Mouse (Mus musculus) hindbrain, embryonic 14.5 days (tissue): ENCODE measurements around the gene Alpl. TPM values are rescaled to one million over a fixed set of nuclear protein-coding genes. Genes with fewer than 3 reads are reported as not detected.

Source experiments
- ATAC-seq: fragments of 200-750 bp; cut with Nextera tagmentation; 2 replicates; pipeline ENCODE4 v1.8.0; 2017; ENCODE audit warnings: moderate number of reproducible peaks, mild to moderate bottlenecking, moderate TSS enrichment, moderate library complexity; ENCODE audit not compliant: low FRiP score
- DNase-seq: peaks from one replicate; pipeline ENCODE4 v3.0.0-alpha.2; 2015; ENCODE audit warnings: low spot score
- H3K27ac ChIP-seq: fragments of 300-500 bp; sonication (generic); 2 replicates; pipeline ENCODE4 v1.5.1; 2014; ENCODE audit warnings: mild to moderate bottlenecking, moderate library complexity
- H3K27me3 ChIP-seq: fragments of 300-500 bp; sonication (generic); 2 replicates; pipeline ENCODE4 v1.6.1; 2014; ENCODE audit warnings: mild to moderate bottlenecking, low read length, mixed read lengths; ENCODE audit not compliant: control insufficient read depth, insufficient read depth
- H3K36me3 ChIP-seq: fragments of 300-500 bp; sonication (generic); replicated peaks from 2 replicates; pipeline ENCODE4 v1.6.1; 2014; ENCODE audit not compliant: control insufficient read depth, insufficient read depth
- H3K4me1 ChIP-seq: fragments of 300-500 bp; sonication (generic); replicated peaks from 2 replicates; pipeline ENCODE4 v1.6.1; 2014; ENCODE audit warnings: antibody characterized with exemption, low read length, mixed read lengths; ENCODE audit not compliant: control insufficient read depth, insufficient read depth
- H3K4me2 ChIP-seq: fragments of 300-500 bp; sonication (generic); replicated peaks from 2 replicates; pipeline ENCODE4 v1.6.1; 2014; ENCODE audit warnings: mild to moderate bottlenecking, moderate library complexity
- H3K4me3 ChIP-seq: fragments of 300-500 bp; sonication (generic); replicated peaks from 2 replicates; pipeline ENCODE4 v1.5.1; 2014; ENCODE audit warnings: mild to moderate bottlenecking, low read length
- H3K9ac ChIP-seq: fragments of 300-500 bp; sonication (generic); 2 replicates; pipeline ENCODE4 v1.6.1; 2014
- H3K9me3 ChIP-seq: fragments of 300-500 bp; sonication (generic); 2 replicates; pipeline ENCODE4 v1.6.1; 2016; ENCODE audit warnings: low read length; ENCODE audit not compliant: control insufficient read depth
- whole genome bisulfite sequencing: fragments of 180-500 bp; shearing (Covaris S2); extraction: QIAGEN DNeasy Blood & Tissue Kit; methylation state at CpG from one replicate; pipeline ENCODE4 v1.1.7; 2014; 5-methylcytosine and 5-hydroxymethylcytosine counted together
- polyA plus RNA-seq: library from polyadenylated mRNA; unstranded; fragments of >200 nt; fragmentation: Nextera tagmentation; extraction: Ambion mirVana; gene quantifications from 2 replicates; pipeline ENCODE4 v1.2.1, GENCODE M21; 2014

The Alpl gene
- polyA plus RNA-seq, 1 experiment from 2014 or later: 8.3 TPM

DNA sequence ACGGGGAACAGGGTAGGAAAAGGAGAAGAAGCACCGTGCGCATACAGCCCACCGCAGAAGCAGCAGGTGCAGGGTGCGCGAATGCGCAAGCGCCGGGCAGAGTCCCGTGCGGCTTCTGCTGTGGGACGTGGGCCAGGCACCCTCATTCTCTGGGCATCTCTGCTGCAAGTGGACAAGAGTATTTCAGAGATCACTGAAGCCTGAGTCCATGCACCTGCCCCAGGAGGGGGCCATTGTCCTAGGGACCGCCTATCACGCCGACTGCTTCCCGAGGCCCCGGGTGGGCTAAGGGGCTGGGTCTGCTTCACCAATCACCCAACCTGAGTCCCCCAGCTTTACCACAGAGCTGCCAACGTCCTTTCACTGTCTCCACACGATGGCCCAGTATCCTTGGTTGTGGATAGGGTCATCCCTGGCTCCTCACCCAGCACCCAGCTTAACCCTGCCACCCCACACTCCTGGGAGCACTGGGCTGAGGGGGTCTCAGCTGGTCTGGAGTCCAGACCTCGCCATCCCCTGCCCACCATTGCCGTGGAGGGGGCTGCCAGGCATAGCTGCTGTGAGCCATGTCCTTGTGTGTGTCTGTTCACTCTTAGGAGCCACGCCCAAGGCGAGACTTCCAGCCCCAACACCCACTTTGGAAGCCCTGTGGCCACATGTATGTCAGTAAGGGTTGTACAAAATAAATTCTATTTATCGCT is 66.9 kb downstream of the Alpl start:
- Histone ChIP-seq H3K27ac (no peak overlapping the region), H3K9me3 (no peaks in the 10 kb centered on the region), H3K4me1 (peaks cover 25% of the 10 kb centered on the region), H3K27me3 (no peaks in the 10 kb centered on the region), H3K9ac (peak overlapping the region; percentile 32), H3K4me3 (peak overlapping the region; percentile 22), H3K36me3 (no peaks in the 10 kb centered on the region), H3K4me2 (peak overlapping the region; percentile 52)
- ATAC-seq (peak; percentile 9; the same call in 1 of the 2 replicates), DNase-seq (no peak)
- WGBS: 17% methylated on average over 24 of the region's 24 CpGs

- ATAC-seq (peak; percentile 19; the same call in 1 of the 2 replicates), DNase-seq (no peak)
- Histone ChIP-seq H3K9ac (peak overlapping the region; percentile 32), H3K36me3 (no peaks in the 10 kb centered on the region), H3K27ac (no peak overlapping the region), H3K4me1 (peaks cover 25% of the 10 kb centered on the region), H3K4me3 (peak overlapping the region; percentile 22), H3K4me2 (peak overlapping the region; percentile 52), H3K9me3 (no peaks in the 10 kb centered on the region), H3K27me3 (no peaks in the 10 kb centered on the region)
- 8% methylated on average over 16 of the region's 17 CpGs for whole genome bisulfite sequencing
Measured at GRCm38 (mm10) chr4:137728399-137729154, 67.6 kb downstream of the Alpl start.

GRCm38 (mm10) chr4:137727506-137728187 is 68.5 kb downstream of the Alpl start:
- peak; percentile 57 for DNase-seq
- 3% methylated on average over 15 of the region's 18 CpGs for WGBS
- Histone ChIP-seq H3K27ac (no peak overlapping the region), H3K9ac (0 out of 2 replicates have a peak overlapping the region, but pooled peaks have one; percentile 19), H3K27me3 (no peaks in the 10 kb centered on the region), H3K9me3 (no peaks in the 10 kb centered on the region), H3K4me3 (no peak overlapping the region), H3K4me1 (peaks cover 25% of the 10 kb centered on the region), H3K4me2 (peak overlapping the region; percentile 52; the same call in 1 of the 2 replicates), H3K36me3 (no peaks in the 10 kb centered on the region)
- ATAC-seq: peak; percentile 28; the same call in 1 of the 2 replicates

DNA sequence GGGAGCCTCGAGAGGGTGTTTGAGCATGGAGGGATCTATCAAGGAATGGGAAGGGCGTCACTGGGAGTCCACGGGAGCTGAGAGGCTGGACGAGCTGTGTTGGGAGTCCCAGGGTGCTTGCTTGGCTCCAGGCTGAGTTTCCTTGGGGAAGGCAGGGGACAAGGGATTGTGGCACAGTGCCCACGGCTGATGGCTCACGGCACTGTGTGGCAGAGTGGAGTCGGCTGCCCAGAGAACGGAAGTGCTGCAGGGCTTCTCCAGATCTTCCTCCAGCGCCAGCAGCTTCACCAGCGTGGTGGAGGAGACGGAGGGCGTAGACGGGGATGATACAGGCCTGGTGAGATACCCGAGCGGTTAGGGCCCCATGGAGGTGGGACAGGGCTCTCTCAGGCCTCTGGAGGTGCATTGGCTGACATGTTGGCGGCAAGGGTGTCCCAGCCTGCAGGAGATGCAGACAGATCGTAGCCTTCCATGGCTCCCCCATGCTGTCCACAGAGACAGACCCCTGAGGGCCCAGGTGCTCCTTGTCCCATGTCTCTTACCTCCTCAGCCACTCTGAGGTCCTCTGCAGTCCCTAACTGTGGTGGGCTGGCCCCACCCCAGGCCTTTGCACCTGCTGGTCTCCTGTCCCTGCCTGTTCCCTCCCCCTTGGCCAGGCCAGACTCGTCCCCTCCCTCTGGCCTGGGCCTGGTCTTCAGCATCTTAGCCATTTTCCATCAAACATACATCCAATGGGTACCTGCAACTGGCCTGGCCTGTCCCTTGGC is 69.3 kb downstream of the Alpl start:
- 69% methylated on average over 18 of the region's 18 CpGs for WGBS
- 0 out of 2 replicates have a peak overlapping the region, but pooled peaks have one; percentile 12 for H3K9ac ChIP-seq
- H3K36me3 ChIP-seq: 0 out of 2 replicates have a peak, but pooled peaks cover 5% of the 10 kb centered on the region

GRCm38 (mm10) chr4:137725541-137726145 is 70.5 kb downstream of the Alpl start:
- Histone ChIP-seq H3K4me1 (peaks cover 25% of the 10 kb centered on the region), H3K4me3 (no peak overlapping the region), H3K4me2 (no peak overlapping the region), H3K36me3 (0 out of 2 replicates have a peak, but pooled peaks cover 9% of the 10 kb centered on the region), H3K9me3 (no peaks in the 10 kb centered on the region), H3K9ac (no peak overlapping the region), H3K27ac (no peak overlapping the region), H3K27me3 (no peaks in the 10 kb centered on the region)
- WGBS: 79% methylated on average over 13 of the region's 13 CpGs
- DNase-seq (no peak), ATAC-seq (no peak)

More for the DNA sequence above, 69.3 kb downstream of the Alpl start:
- Histone ChIP-seq H3K27ac (no peak overlapping the region), H3K9me3 (no peaks in the 10 kb centered on the region), H3K4me1 (peaks cover 25% of the 10 kb centered on the region), H3K27me3 (no peaks in the 10 kb centered on the region), H3K4me2 (peak overlapping the region; percentile 52; the same call in 1 of the 2 replicates), H3K4me3 (no peak overlapping the region)
- no peak for DNase-seq
- no peak for ATAC-seq

DNA sequence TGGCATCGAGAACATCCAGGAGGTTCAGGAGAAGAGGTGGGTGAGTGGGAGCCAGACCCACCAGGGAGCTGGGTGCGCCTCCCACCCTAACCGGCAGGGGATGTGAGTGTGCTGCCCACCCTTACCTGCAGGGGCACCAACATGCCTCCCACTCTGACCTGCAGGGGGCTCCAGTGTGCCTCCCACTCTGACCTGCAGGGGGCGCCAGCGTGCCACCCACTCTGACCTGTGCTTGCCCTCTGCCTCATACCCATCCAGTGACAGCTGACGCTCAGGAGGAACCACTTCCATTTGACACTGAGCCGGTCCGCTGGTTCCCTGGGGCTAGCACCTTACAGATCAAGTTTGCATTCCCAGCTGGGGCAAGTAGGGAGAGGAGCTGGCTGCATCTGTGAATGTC is 71.4 kb downstream of the Alpl start:
- H3K4me1 ChIP-seq: peaks cover 25% of the 10 kb centered on the region
- no peak overlapping the region for H3K4me3 ChIP-seq
- H3K9me3 ChIP-seq: no peaks in the 10 kb centered on the region
- H3K4me2 ChIP-seq: no peak overlapping the region
- H3K27me3 ChIP-seq: no peaks in the 10 kb centered on the region
- 0 out of 2 replicates have a peak, but pooled peaks cover 9% of the 10 kb centered on the region for H3K36me3 ChIP-seq
- DNase-seq: no peak
- no peak overlapping the region for H3K9ac ChIP-seq
- 37% methylated on average over 8 of the region's 8 CpGs for WGBS
- H3K27ac ChIP-seq: no peak overlapping the region
- no peak for ATAC-seq

- 0 out of 2 replicates have a peak, but pooled peaks cover 9% of the 10 kb centered on the region for H3K36me3 ChIP-seq
- H3K27me3 ChIP-seq: no peaks in the 10 kb centered on the region
- ATAC-seq: no peak
- H3K4me1 ChIP-seq: peaks cover 27% of the 10 kb centered on the region
- H3K4me2 ChIP-seq: no peak overlapping the region
- H3K9ac ChIP-seq: no peak overlapping the region
- no peak overlapping the region for H3K27ac ChIP-seq
- DNase-seq: no peak
- H3K9me3 ChIP-seq: no peaks in the 10 kb centered on the region
- no peak overlapping the region for H3K4me3 ChIP-seq
- WGBS: 42% methylated on average over 11 of the region's 11 CpGs
Measured at GRCm38 (mm10) chr4:137724212-137724611, 72.0 kb downstream of the Alpl start.

DNA sequence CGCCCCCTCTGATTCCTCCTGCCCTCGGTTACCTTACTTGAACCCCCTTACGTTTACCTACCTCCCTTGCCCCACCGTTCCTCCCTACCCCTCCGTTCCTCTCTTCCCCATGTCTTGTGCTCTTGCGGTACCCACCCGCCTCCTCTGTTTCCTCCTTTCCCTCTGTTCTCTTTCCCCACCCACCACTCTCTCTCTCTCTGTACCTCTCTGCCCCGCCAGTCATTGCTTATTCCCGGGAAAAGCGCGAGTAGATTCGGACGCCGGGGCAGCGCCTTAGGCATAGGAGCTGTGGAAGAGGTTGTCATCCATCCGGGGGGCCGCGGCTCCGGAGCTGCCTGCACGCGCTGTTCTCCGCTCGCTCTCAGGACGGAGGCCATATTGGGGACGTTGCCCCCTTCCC is 72.7 kb downstream of the Alpl start:
- peak overlapping the region; percentile 26; the same call in 1 of the 2 replicates for H3K9ac ChIP-seq
- H3K4me1 ChIP-seq: peaks cover 27% of the 10 kb centered on the region
- no peaks in the 10 kb centered on the region for H3K27me3 ChIP-seq
- peak overlapping the region; percentile 16; the same call in 1 of the 2 replicates for H3K4me2 ChIP-seq
- ATAC-seq: no peak
- H3K27ac ChIP-seq: no peak overlapping the region
- H3K4me3 ChIP-seq: no peak overlapping the region
- 50% methylated on average over 25 of the region's 25 CpGs for WGBS
- DNase-seq: no peak
- no peaks in the 10 kb centered on the region for H3K9me3 ChIP-seq
- 0 out of 2 replicates have a peak, but pooled peaks cover 9% of the 10 kb centered on the region for H3K36me3 ChIP-seq
